19 mouse cellular contexts compared by ENCODE assay signal in genomic region chr11:86692546-86692945, GRCm38 (mm10).
"Had no signal": no experiment of that assay in that cellular context is flagged by ENCODE, and none has a peak within 500 bp of the region (broad histone marks: within the 10 kb centered on the region; RNA-seq: fewer than 3 reads in every experiment).

No protein-coding gene starts in this region.

- DNase-seq: liver, postnatal 0 days; lung, adult 2 months; lung, postnatal 14 days; lung, postnatal 36 days; midbrain, embryonic 14.5 days; retina, postnatal 1 day; right cerebral cortex, adult 18-20 months; right cerebral cortex, postnatal 25 days; right cerebral cortex, postnatal 4 days; spleen, adult 18-20 months; thymus, adult 18-20 months; thymus, postnatal 14 days; thymus, postnatal 36 days had no signal

- H3K9me3 ChIP-seq: lung, embryonic 15.5 days; megakaryocyte, embryonic 14.5 days; midbrain, embryonic 12.5 days; neural tube, embryonic 13.5 days; neural tube, embryonic 15.5 days had no signal

- H3K4me1 ChIP-seq: lung, embryonic 15.5 days; midbrain, embryonic 12.5 days; neural tube, embryonic 15.5 days had no signal

- H3K27ac ChIP-seq: lung, embryonic 15.5 days; midbrain, embryonic 12.5 days; neural tube, embryonic 13.5 days; neural tube, embryonic 15.5 days had no signal

- H3K9ac ChIP-seq: liver, postnatal 0 days; lung, embryonic 15.5 days; midbrain, embryonic 12.5 days; neural tube, embryonic 13.5 days; neural tube, embryonic 15.5 days had no signal

- H3K4me2 ChIP-seq: lung, embryonic 15.5 days; midbrain, embryonic 12.5 days; neural tube, embryonic 13.5 days; neural tube, embryonic 15.5 days had no signal

- H3K4me3 ChIP-seq: lung, embryonic 15.5 days; megakaryocyte, embryonic 14.5 days; midbrain, embryonic 12.5 days; neural tube, embryonic 13.5 days; neural tube, embryonic 15.5 days had no signal

- H3K27me3 ChIP-seq: lung, embryonic 15.5 days; megakaryocyte, embryonic 14.5 days; midbrain, embryonic 12.5 days; neural tube, embryonic 13.5 days; neural tube, embryonic 15.5 days had no signal

- ATAC-seq: lung, postnatal 0 days had no signal
